In genomic region chr13:54780592-54780991, GRCm38 (mm10) we compare ENCODE assay signal across 10 mouse cellular contexts. TPM values are rescaled to one million over a fixed set of nuclear protein-coding genes. Genes with fewer than 3 reads are reported as not detected.
DNase-seq lines count a peak whose midpoint lies in the region; ATAC-seq lines count a peak whose summit lies in the region.
"Had no signal": no experiment of that assay in that cellular context is flagged by ENCODE, and none has a peak within 500 bp of the region (broad histone marks: within the 10 kb centered on the region; RNA-seq: fewer than 3 reads in every experiment).

No protein-coding gene starts in this region.

- H3K9me3 ChIP-seq in kidney, embryonic 14.5 days (ENCODE audit: control insufficient read depth, low read length): no peaks in the 10 kb centered on the region; the same call in 1 of the 2 replicates

- WGBS in kidney, embryonic 14.5 days: 76% methylated on average over 3 of the region's 3 CpGs

- peak; percentile 64 for DNase-seq in adrenal gland, postnatal 10 days
- no peak for DNase-seq in adrenal gland, adult 8-10 months
- peak; percentile 46 for DNase-seq in kidney, postnatal 14 days
- DNase-seq in cerebellum, adult 18-20 months: peak; percentile 80 to 87
- DNase-seq in lung, postnatal 36 days: peak; percentile 21
- DNase-seq in spleen, adult 18-20 months: no peak
- no peak for DNase-seq in spleen, postnatal 4 days (ENCODE audit: low spot score in 2 of 2)

- no peak overlapping the region for H3K4me2 ChIP-seq in kidney, embryonic 14.5 days (replicated peaks; ENCODE audit: low read depth, low read length)

- no peak overlapping the region for H3K9ac ChIP-seq in kidney, embryonic 14.5 days (ENCODE audit: low read depth, low read length)

- no peaks in the 10 kb centered on the region for H3K27me3 ChIP-seq in kidney, embryonic 14.5 days (ENCODE audit: control insufficient read depth, insufficient read depth, low read length)

- no peaks in the 10 kb centered on the region for H3K4me1 ChIP-seq in kidney, embryonic 14.5 days (ENCODE audit: control insufficient read depth, insufficient read depth, low read length)

- ATAC-seq in kidney, embryonic 14.5 days (ENCODE audit: low FRiP score, low TSS enrichment): no peak

- no peaks in the 10 kb centered on the region for H3K36me3 ChIP-seq in kidney, embryonic 14.5 days (ENCODE audit: control insufficient read depth, insufficient read depth, low read length)

- H3K4me3 ChIP-seq in kidney, embryonic 14.5 days (ENCODE audit: low read length): no peak overlapping the region

- H3K27ac ChIP-seq in kidney, embryonic 14.5 days (ENCODE audit: low read depth, low read length): no peak overlapping the region

RNA-seq across cellular contexts. Expression of gene Eif4e1b, which starts 3.2 kb away (rescaled TPM):
- total RNA-seq in adrenal gland, postnatal 10 days (2021): under 1 TPM in 1 of 2 experiments, not detected in 1; 0.12 TPM
- total RNA-seq in adrenal gland, adult 8-10 months (2022): not detected
- polyA plus RNA-seq in kidney, embryonic 14.5 days (2014; fragmentation: Nextera tagmentation; extraction: Ambion mirVana): not detected in 2 replicates
- total RNA-seq: left cerebral cortex, adult 8-10 months had no signal
- polyA plus RNA-seq: stomach, embryonic 16.5 days had no signal

RNA-seq across cellular contexts. Expression of gene Tspan17, which starts 8.6 kb away (rescaled TPM):
- total RNA-seq in adrenal gland, postnatal 10 days (2021): 10 to 100 TPM; 31.8 to 36.3 TPM
- 10 to 100 TPM; 38.8 to 45.1 (median 41.8) TPM for total RNA-seq in adrenal gland, adult 8-10 months (2022)
- 5.2 and 6.4 TPM in 2 replicates for polyA plus RNA-seq in kidney, embryonic 14.5 days (2014; fragmentation: Nextera tagmentation; extraction: Ambion mirVana)

RNA-seq across cellular contexts. Expression of gene Sncb, which starts 14.2 kb away (rescaled TPM):
- 1 to 10 TPM; 1.8 to 4.2 TPM for total RNA-seq in adrenal gland, postnatal 10 days (2021)
- 1 to 10 TPM; 1.8 to 5.6 (median 3.5) TPM for total RNA-seq in adrenal gland, adult 8-10 months (2022)
- not detected in 2 replicates for polyA plus RNA-seq in kidney, embryonic 14.5 days (2014; fragmentation: Nextera tagmentation; extraction: Ambion mirVana)

RNA-seq across cellular contexts. Expression of gene Gprin1, which starts 30.9 kb away (rescaled TPM):
- total RNA-seq in adrenal gland, postnatal 10 days (2021): 1 to 10 TPM; 3.4 to 4.8 TPM
- 1 to 10 TPM; 4.0 to 6.4 (median 4.2) TPM for total RNA-seq in adrenal gland, adult 8-10 months (2022)
- polyA plus RNA-seq in kidney, embryonic 14.5 days (2014; fragmentation: Nextera tagmentation; extraction: Ambion mirVana): 0.31 and 0.41 TPM in 2 replicates

Comparison
In these comparisons a context has a peak if more than half of its experiments do, and no peak if none do; other contexts are left out.
1. DNase-seq: peak in adrenal gland, postnatal 10 days (single experiment), kidney, postnatal 14 days (single experiment), cerebellum, adult 18-20 months (2 of 2) and lung, postnatal 36 days (single experiment); none in adrenal gland, adult 8-10 months (single experiment), spleen, adult 18-20 months (0 of 2) and spleen, postnatal 4 days (0 of 2).